Mouse (Mus musculus) myocyte (in vitro differentiated cells): ENCODE data around the gene Snip1. TPM values are rescaled to one million over a fixed set of nuclear protein-coding genes. Genes with fewer than 3 reads are reported as not detected.

Source experiments
- H3K27me3 ChIP-seq: one replicate; pipeline ENCODE4 v1.6.1; 2011; ENCODE audit not compliant: control insufficient read depth, insufficient read depth, insufficient read length
- H3K36me3 ChIP-seq: one replicate; pipeline ENCODE4 v1.6.1; 2011; ENCODE audit not compliant: control insufficient read depth, insufficient read depth
- H3K4me2 ChIP-seq: one replicate; pipeline ENCODE4 v1.6.1; 2011; ENCODE audit warnings: low read depth, control low read depth
- H3K4me3 ChIP-seq: one replicate; pipeline ENCODE4 v1.5.1; 2011; ENCODE audit warnings: mild to moderate bottlenecking, control low read depth, moderate library complexity
- H3K79me2 ChIP-seq: one replicate; pipeline ENCODE4 v1.6.1; 2011; ENCODE audit not compliant: control insufficient read depth, insufficient read depth
- H3ac ChIP-seq: one replicate; pipeline ENCODE4 v1.6.1; 2011; ENCODE audit not compliant: control insufficient read depth, insufficient read length
- CEBPB ChIP-seq: IDR thresholded peaks from 2 replicates; pipeline ENCODE4 v1.6.1; 2011; ENCODE audit warnings: mild to moderate bottlenecking, moderate library complexity; ENCODE audit not compliant: poor library complexity, insufficient read depth, severe bottlenecking
- E2F4 ChIP-seq: IDR thresholded peaks from one replicate; pipeline ENCODE4 v1.6.1; 2011; ENCODE audit warnings: mild to moderate bottlenecking, control low read depth, moderate library complexity; ENCODE audit not compliant: insufficient read depth
- MAX ChIP-seq: IDR thresholded peaks from one replicate; pipeline ENCODE4 v1.6.1; 2011; ENCODE audit warnings: low read depth, mild to moderate bottlenecking, control low read depth
- MYOD1 ChIP-seq, 3 experiments: IDR thresholded peaks; one replicate each; pipeline ENCODE4 v1.6.1; 2011; ENCODE audit warnings: control low read depth in 2 of 3, low read depth in 2 of 3, mild to moderate bottlenecking in 2 of 3, moderate library complexity in 1 of 3; ENCODE audit not compliant: insufficient read length in 2 of 3, control insufficient read depth in 1 of 3
- MYOG ChIP-seq, 3 experiments: IDR thresholded peaks; one replicate each; pipeline ENCODE4 v1.6.1; 2011; ENCODE audit warnings: control low read depth in 2 of 3, low read depth in 2 of 3, mild to moderate bottlenecking in 2 of 3; ENCODE audit not compliant: insufficient read length in 2 of 3, control insufficient read depth in 1 of 3, insufficient read depth in 1 of 3
- POLR2A ChIP-seq: IDR thresholded peaks from one replicate; pipeline ENCODE4 v1.6.1; 2011; ENCODE audit warnings: low read depth, mild to moderate bottlenecking, control low read depth, moderate library complexity; ENCODE audit not compliant: insufficient read length
- POLR2AphosphoS2 ChIP-seq: IDR thresholded peaks from one replicate; pipeline ENCODE4 v1.6.1; 2011; ENCODE audit warnings: low read depth, control low read depth; ENCODE audit not compliant: insufficient read length
- REST ChIP-seq: IDR thresholded peaks from one replicate; pipeline ENCODE4 v1.6.1; 2011; ENCODE audit warnings: mild to moderate bottlenecking, control low read depth, moderate library complexity; ENCODE audit not compliant: insufficient read depth, insufficient read length
- SRF ChIP-seq: IDR thresholded peaks from one replicate; pipeline ENCODE4 v1.6.1; 2011; ENCODE audit warnings: low read depth; ENCODE audit not compliant: control insufficient read depth, insufficient read length
- TCF12 ChIP-seq: IDR thresholded peaks from one replicate; pipeline ENCODE4 v1.6.1; 2011; ENCODE audit warnings: mild to moderate bottlenecking, control low read depth; ENCODE audit not compliant: poor library complexity, insufficient read depth, severe bottlenecking
- TCF3 ChIP-seq: IDR thresholded peaks from one replicate; pipeline ENCODE4 v1.6.1; 2011; ENCODE audit warnings: low read depth, control low read depth; ENCODE audit not compliant: insufficient read length
- USF1 ChIP-seq: IDR thresholded peaks from one replicate; pipeline ENCODE4 v1.6.1; 2011; ENCODE audit warnings: low read depth, mild to moderate bottlenecking, control low read depth, moderate library complexity
- polyA plus RNA-seq: library from polyadenylated mRNA; unstranded; fragments of >200 nt; fragmentation: generic; extraction: Trizol; gene quantifications from one replicate; pipeline ENCODE4 v1.2.1, GENCODE M21; 2012; ENCODE audit warnings: missing spikeins

The Snip1 gene
- polyA plus RNA-seq, 1 experiment, result 14.3 TPM

- no peak overlapping the region for H3ac ChIP-seq
- no peaks in the 10 kb centered on the region for H3K27me3 ChIP-seq
- H3K36me3 ChIP-seq, result no peaks in the 10 kb centered on the region
- TF ChIP-seq MAX, result no peak
- TF ChIP-seq POLR2AphosphoS2, result no peak
- no peak for TF ChIP-seq SRF
- TF ChIP-seq E2F4, result no peak
- no peak for TF ChIP-seq MYOD1 (IDR thresholded peaks at IDR 0.05; ENCODE audit: control insufficient read depth in 1 of 3, insufficient read length in 2 of 3, low read depth in 2 of 3)
- TF ChIP-seq TCF12, result no peak
- TF ChIP-seq MYOG (IDR thresholded peaks at IDR 0.05; ENCODE audit: control insufficient read depth in 1 of 3, insufficient read depth in 1 of 3, insufficient read length in 2 of 3, low read depth in 2 of 3), result no peak
- TF ChIP-seq TCF3, result no peak
- no peak for TF ChIP-seq USF1
- no peak for TF ChIP-seq REST
- TF ChIP-seq POLR2A, result no peak
- H3K79me2 ChIP-seq, result no peaks in the 10 kb centered on the region
- no peak overlapping the region for H3K4me3 ChIP-seq
- no peak overlapping the region for H3K4me2 ChIP-seq
These were observed 12.2 kb downstream of the Snip1 start for GRCm38 (mm10) chr4:125078698-125079097.

DNA sequence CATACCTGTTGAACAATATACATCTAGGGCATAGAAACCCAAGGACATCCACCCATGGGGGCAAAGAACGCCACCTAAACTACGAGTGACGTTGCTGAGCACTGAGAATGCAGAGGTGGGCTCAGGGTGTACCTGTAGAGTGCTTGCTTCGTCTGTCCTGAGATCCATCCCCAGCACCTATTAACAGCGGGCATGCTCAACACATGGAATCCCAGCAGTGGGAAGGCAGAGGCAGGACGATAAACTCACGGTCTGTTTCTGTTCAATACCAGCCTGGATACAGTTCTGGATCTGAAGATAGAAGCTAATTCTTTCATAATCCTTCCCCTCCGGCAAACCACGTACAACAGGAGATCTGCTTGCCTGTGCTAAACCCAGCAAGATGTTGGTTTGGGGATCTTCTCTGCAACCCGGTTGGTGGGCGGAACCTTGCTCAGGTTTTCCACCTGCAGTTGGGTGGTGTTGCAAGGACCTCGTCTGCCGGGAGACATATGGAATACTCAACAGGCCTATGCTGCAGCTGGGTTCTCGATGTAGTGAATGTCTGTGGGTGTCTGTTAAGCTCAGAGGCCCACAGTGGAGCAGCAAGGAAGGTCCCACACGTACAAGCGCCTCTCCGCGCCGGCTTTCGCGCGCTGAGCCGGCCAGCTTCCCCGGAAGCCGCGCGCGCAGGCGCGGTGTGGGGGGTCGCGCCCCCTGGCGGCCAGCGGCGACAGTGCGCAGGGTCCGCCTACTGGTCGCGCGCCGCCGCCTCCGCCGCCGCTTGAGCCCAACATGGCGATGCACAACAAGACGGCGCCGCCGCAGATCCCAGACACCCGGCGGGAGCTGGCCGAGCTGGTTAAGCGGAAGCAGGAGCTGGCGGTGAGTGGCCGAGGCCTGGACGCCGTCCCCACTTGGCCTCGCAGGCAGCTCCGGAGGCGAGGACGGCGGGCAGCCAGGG is 18.2 kb downstream of the Snip1 start, which contains the start of gene Meaf6:
TSS of gene Meaf6 (plus strand) at position 732 of the 943 bp plus-strand sequence.
- TF ChIP-seq POLR2AphosphoS2 (peak; percentile 76), CEBPB (no peak), MYOD1 (IDR thresholded peaks at IDR 0.05; ENCODE audit: control insufficient read depth in 1 of 3, insufficient read length in 2 of 3, low read depth in 2 of 3) (peak in 1 of 3 experiments; percentile 48), TCF12 (no peak), SRF (peak; percentile 67), USF1 (no peak), MAX (no peak), REST (no peak), MYOG (IDR thresholded peaks at IDR 0.05; ENCODE audit: control insufficient read depth in 1 of 3, insufficient read depth in 1 of 3, insufficient read length in 2 of 3, low read depth in 2 of 3) (peak in 1 of 3 experiments; percentile 58), POLR2A (peak; percentile 82), E2F4 (peak; percentile 62), TCF3 (no peak)
- peaks cover 4% of the 10 kb centered on the region for H3K79me2 ChIP-seq
- H3K36me3 ChIP-seq, result peaks cover 5% of the 10 kb centered on the region
- H3K4me3 ChIP-seq, result peak within 1 kb of the TSS; percentile 48
- no peaks in the 10 kb centered on the region for H3K27me3 ChIP-seq
- H3ac ChIP-seq, result peak within 1 kb of the TSS; percentile 64
- H3K4me2 ChIP-seq, result peak within 1 kb of the TSS; percentile 98

- Histone ChIP-seq H3K36me3 (peaks cover 5% of the 10 kb centered on the region), H3K27me3 (no peaks in the 10 kb centered on the region)
These were observed 18.9 kb downstream of the Snip1 start for GRCm38 (mm10) chr4:125085346-125085841.

DNA sequence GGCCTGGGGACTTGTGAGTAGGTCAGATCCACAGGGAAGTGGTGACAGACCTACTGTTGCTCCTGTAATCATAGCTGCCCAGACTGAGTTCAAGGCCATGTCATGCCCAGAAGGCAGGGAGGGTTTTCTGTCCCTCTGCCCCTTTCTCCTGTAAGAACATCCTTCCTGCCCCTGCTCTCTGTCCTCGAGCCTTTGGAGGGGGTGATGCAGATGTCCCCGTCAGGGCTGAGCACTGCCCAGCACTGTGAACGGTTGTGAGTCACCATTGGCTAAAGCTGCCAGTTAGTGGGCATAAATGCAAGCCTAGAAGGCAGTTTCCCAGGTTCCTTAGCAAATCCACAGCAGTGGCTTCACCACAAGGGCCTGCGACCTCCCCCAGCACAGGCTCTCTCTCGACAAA is 26.6 kb downstream of the Snip1 start:
- Histone ChIP-seq H3K79me2 (no peaks in the 10 kb centered on the region), H3K36me3 (peaks cover 5% of the 10 kb centered on the region), H3K27me3 (no peaks in the 10 kb centered on the region), H3K4me2 (no peak overlapping the region), H3K4me3 (no peak overlapping the region), H3ac (no peak overlapping the region)
- no peak for TF ChIP-seq SRF
- TF ChIP-seq MYOG (IDR thresholded peaks at IDR 0.05; ENCODE audit: control insufficient read depth in 1 of 3, insufficient read depth in 1 of 3, insufficient read length in 2 of 3, low read depth in 2 of 3), result no peak
- TF ChIP-seq REST, result no peak
- TF ChIP-seq POLR2A, result no peak
- TF ChIP-seq TCF3, result no peak
- no peak for TF ChIP-seq POLR2AphosphoS2
- TF ChIP-seq MAX, result no peak
- no peak for TF ChIP-seq USF1

More at GRCm38 (mm10) chr4:125085346-125085841, 18.9 kb downstream of the Snip1 start:
- Histone ChIP-seq H3K4me2 (peak overlapping the region; percentile 86), H3K4me3 (peak overlapping the region; percentile 48), H3ac (peak overlapping the region; percentile 64), H3K79me2 (peaks cover 4% of the 10 kb centered on the region)
- TF ChIP-seq SRF, result peak; percentile 2
- no peak for TF ChIP-seq USF1
